Mouse (Mus musculus) heart, postnatal 0 days (tissue): ENCODE measurements around the gene Myod1. TPM values are rescaled to one million over a fixed set of nuclear protein-coding genes. Genes with fewer than 3 reads are reported as not detected.

ENCODE experiments used
- ATAC-seq: fragments of 200-750 bp; cut with Nextera tagmentation; 2 replicates; pipeline ENCODE4 v1.8.0; 2017; ENCODE audit warnings: low read depth, moderate number of reproducible peaks, moderate library complexity; ENCODE audit not compliant: insufficient read depth
- DNase-seq: peaks from one replicate; pipeline ENCODE4 v3.0.0-alpha.2; 2016; ENCODE audit warnings: low spot score
- H3K27ac ChIP-seq: fragments of 300-500 bp; sonication (generic); 2 replicates; pipeline ENCODE4 v1.5.1; 2014; ENCODE audit warnings: low read depth, mild to moderate bottlenecking
- H3K27me3 ChIP-seq: fragments of 300-500 bp; sonication (generic); 2 replicates; pipeline ENCODE4 v1.6.1; 2014; ENCODE audit warnings: low read length, mixed read lengths; ENCODE audit not compliant: control insufficient read depth, insufficient read depth
- H3K36me3 ChIP-seq: fragments of 300-500 bp; sonication (generic); replicated peaks from 2 replicates; pipeline ENCODE4 v1.6.1; 2014; ENCODE audit warnings: low read length, mixed read lengths; ENCODE audit not compliant: control insufficient read depth, insufficient read depth
- H3K4me1 ChIP-seq: fragments of 300-500 bp; sonication (generic); 2 replicates; pipeline ENCODE4 v1.6.1; 2014; ENCODE audit warnings: antibody characterized with exemption; ENCODE audit not compliant: control insufficient read depth, insufficient read depth
- H3K4me2 ChIP-seq: fragments of 300-500 bp; sonication (generic); 2 replicates; pipeline ENCODE4 v1.6.1; 2014; ENCODE audit warnings: low read depth, mild to moderate bottlenecking, low read length, moderate library complexity
- H3K4me3 ChIP-seq: fragments of 300-500 bp; sonication (generic); 2 replicates; pipeline ENCODE4 v1.5.1; 2014; ENCODE audit warnings: low read depth, low read length
- H3K9ac ChIP-seq: fragments of 300-500 bp; sonication (generic); replicated peaks from 2 replicates; pipeline ENCODE4 v1.6.1; 2014; ENCODE audit warnings: low read depth, low read length, mixed read lengths
- H3K9me3 ChIP-seq: fragments of 300-500 bp; sonication (generic); replicated peaks from 2 replicates; pipeline ENCODE4 v1.6.1; 2016; ENCODE audit warnings: low read length; ENCODE audit not compliant: control insufficient read depth
- CTCF ChIP-seq: IDR thresholded peaks from 2 replicates; pipeline ENCODE4 v1.5.1; 2016; ENCODE audit warnings: antibody characterized with exemption, control low read depth, low read depth
- EP300 ChIP-seq: IDR thresholded peaks from 2 replicates; pipeline ENCODE4 v1.6.1; 2016; ENCODE audit warnings: antibody characterized with exemption, low read depth
- WGBS: fragments of 180-500 bp; shearing (Covaris S2); extraction: QIAGEN DNeasy Blood & Tissue Kit; methylation state at CpG from one replicate; pipeline ENCODE4 v1.1.7; 2014; 5-methylcytosine and 5-hydroxymethylcytosine counted together
- polyA plus RNA-seq: library from polyadenylated mRNA; unstranded; fragments of >200 nt; fragmentation: Nextera tagmentation; extraction: Ambion mirVana; gene quantifications from 2 replicates; pipeline ENCODE4 v1.2.1, GENCODE M21; 2015
- total RNA-seq: library from RNA; depleted of rRNA; stranded (reverse); fragments of >200 nt; gene quantifications from 2 replicates; pipeline ENCODE4 v1.2.3, GENCODE M21; 2014; ENCODE audit warnings: low replicate concordance

Gene Myod1
- total and polyA plus RNA-seq, 2 experiments from 2014 or later, result not detected

DNA sequence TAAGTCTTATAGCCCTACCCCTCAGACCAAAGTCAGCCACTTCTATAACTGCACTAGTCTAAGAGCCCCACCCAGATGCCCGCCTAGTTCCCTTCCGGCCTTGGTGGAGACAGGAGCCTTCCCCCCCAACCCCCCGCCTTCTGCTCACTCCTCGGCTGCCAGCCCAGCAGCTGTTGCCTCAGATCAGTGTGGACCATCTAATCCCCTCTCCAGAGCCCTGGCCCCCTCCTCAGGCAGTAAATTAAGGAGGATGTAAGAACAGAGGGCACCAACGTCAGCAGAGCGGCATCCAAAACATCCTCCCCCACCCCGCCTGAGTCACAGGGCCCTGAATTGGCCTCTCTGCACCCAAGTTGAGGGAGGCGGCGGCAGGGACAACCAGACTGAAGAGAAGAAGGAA lies 34.8 kb upstream of the Myod1 start:
- Histone ChIP-seq H3K4me2 (no peak overlapping the region), H3K36me3 (no peaks in the 10 kb centered on the region), H3K9ac (no peak overlapping the region), H3K27me3 (no peaks in the 10 kb centered on the region), H3K4me3 (no peak overlapping the region), H3K9me3 (no peaks in the 10 kb centered on the region), H3K27ac (no peak overlapping the region), H3K4me1 (no peaks in the 10 kb centered on the region)
- no peak for TF ChIP-seq CTCF
- no peak for TF ChIP-seq EP300
- 78% methylated on average over 9 of the region's 9 CpGs for WGBS
- DNase-seq, result no peak
- no peak for ATAC-seq

- WGBS, result 66% methylated on average over 4 of the region's 4 CpGs
- no peak overlapping the region for H3K27ac ChIP-seq
- no peaks in the 10 kb centered on the region for H3K36me3 ChIP-seq
- H3K4me2 ChIP-seq, result no peak overlapping the region
- H3K9ac ChIP-seq, result no peak overlapping the region
- peaks cover 33% of the 10 kb centered on the region for H3K27me3 ChIP-seq
- TF ChIP-seq EP300 (no peak), CTCF (no peak)
- DNase-seq, result no peak
- H3K9me3 ChIP-seq, result no peaks in the 10 kb centered on the region
- no peak for ATAC-seq
- no peak overlapping the region for H3K4me3 ChIP-seq
- no peaks in the 10 kb centered on the region for H3K4me1 ChIP-seq
Observed at GRCm38 (mm10) chr7:46347692-46348091, 28.6 kb upstream of the Myod1 start.

DNA sequence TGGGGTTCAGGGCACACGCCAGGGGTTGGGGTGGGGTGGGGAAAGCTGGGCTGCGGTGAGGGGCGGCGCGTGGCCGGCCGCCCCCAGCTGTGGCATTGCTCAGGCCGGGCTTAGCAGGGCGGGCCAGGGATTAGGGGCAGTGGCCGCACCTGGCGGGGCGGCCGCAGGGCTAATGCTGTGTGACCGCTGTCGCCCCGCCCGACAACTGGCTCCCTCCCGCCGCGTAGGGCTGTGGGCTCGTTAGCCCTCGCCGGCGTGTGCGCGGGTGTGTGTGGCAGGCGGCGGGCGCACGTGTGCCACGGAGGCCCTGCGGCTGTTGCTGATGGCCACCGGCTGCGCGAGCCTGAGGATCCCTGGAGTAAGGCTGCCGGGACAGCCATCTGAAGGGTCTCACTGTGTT lies 27.5 kb upstream of the Myod1 start:
- Histone ChIP-seq H3K9ac (no peak overlapping the region), H3K27me3 (peaks cover 33% of the 10 kb centered on the region), H3K4me3 (no peak overlapping the region)

DNA sequence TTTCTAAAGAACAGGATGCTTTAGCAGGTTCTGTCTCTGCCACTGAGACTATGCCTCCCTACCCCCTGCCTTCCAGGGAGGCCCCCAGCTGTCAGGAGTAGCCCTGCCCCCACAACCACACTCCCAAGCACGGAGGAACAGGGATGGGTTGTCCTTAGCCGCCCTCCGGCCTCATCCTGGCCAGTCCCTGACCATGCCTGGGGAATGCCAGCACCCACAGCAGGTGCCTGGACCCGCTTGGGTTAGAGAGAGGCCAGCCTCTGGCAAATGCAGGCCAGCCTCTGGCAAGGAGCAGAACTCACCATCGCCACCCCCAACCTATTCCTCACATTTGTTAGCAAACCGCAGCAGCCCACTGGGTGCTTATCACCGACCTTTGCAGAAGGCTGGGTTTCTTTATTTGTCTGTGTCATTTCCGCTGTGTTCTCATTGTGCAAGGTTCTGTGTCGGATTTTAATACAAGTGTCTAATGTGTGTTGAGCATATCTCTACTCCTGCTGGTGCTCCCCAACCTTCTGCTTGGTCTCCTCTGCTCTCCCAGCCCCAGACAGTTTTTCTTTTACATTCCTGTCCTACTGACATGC lies 26.1 kb upstream of the Myod1 start:
- 38% methylated on average over 9 of the region's 9 CpGs for WGBS
- no peak for TF ChIP-seq EP300
- TF ChIP-seq CTCF, result no peak
- DNase-seq (no peak), ATAC-seq (no peak)
- Histone ChIP-seq H3K36me3 (no peaks in the 10 kb centered on the region), H3K9ac (no peak overlapping the region), H3K4me1 (no peaks in the 10 kb centered on the region), H3K27me3 (peaks cover 33% of the 10 kb centered on the region), H3K4me3 (no peak overlapping the region), H3K9me3 (no peaks in the 10 kb centered on the region), H3K4me2 (no peak overlapping the region), H3K27ac (no peak overlapping the region)

More for the DNA sequence above, 27.5 kb upstream of the Myod1 start:
- Histone ChIP-seq H3K9me3 (no peaks in the 10 kb centered on the region), H3K27ac (no peak overlapping the region), H3K36me3 (no peaks in the 10 kb centered on the region), H3K4me1 (no peaks in the 10 kb centered on the region), H3K4me2 (no peak overlapping the region)
- TF ChIP-seq EP300 (no peak), CTCF (no peak)
- 5% methylated on average over 34 of the region's 36 CpGs for WGBS
- DNase-seq, result no peak
- no peak for ATAC-seq

DNA sequence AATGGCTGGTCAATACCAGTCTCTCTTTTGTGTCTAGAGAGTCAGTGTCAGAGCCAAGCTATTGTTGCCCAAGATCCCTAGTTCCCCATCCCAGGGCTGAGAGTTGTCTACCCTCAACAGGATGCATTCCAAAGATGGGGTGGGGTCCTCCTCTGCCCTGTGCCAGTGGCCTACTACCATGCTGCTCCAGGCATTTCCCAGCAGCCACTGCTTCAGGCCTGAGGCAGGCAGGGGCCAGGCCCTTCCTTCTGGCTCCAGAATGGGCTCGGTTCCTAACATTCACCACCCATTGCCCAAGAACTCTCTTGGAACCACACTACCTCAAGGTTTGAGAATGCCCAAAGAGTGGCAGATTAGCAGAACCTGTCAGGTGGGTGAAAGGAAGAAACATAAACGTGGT lies 23.5 kb upstream of the Myod1 start:
- DNase-seq, result no peak
- Histone ChIP-seq H3K27ac (no peak overlapping the region), H3K4me2 (no peak overlapping the region), H3K4me1 (no peaks in the 10 kb centered on the region), H3K27me3 (peaks cover 25% of the 10 kb centered on the region), H3K9me3 (no peaks in the 10 kb centered on the region), H3K36me3 (no peaks in the 10 kb centered on the region), H3K4me3 (no peak overlapping the region), H3K9ac (no peak overlapping the region)
- no peak for TF ChIP-seq CTCF
- TF ChIP-seq EP300, result no peak
- no peak for ATAC-seq
- 61% methylated on average over 2 of the region's 2 CpGs for WGBS

GRCm38 (mm10) chr7:46353216-46353615 lies 23.1 kb upstream of the Myod1 start:
- no peaks in the 10 kb centered on the region for H3K36me3 ChIP-seq
- WGBS, result 51% methylated on average over 8 of the region's 8 CpGs
- ATAC-seq (no peak), DNase-seq (no peak)
- H3K27me3 ChIP-seq, result peaks cover 20% of the 10 kb centered on the region
- H3K4me3 ChIP-seq, result no peak overlapping the region
- H3K27ac ChIP-seq, result no peak overlapping the region
- no peaks in the 10 kb centered on the region for H3K9me3 ChIP-seq
- no peaks in the 10 kb centered on the region for H3K4me1 ChIP-seq
- no peak overlapping the region for H3K4me2 ChIP-seq
- TF ChIP-seq EP300 (no peak), CTCF (no peak)
- H3K9ac ChIP-seq, result no peak overlapping the region
